Mouse (Mus musculus): ENCODE data around the gene Ccdc97.

The Ccdc97 gene

GRCm38 (mm10) chr7:25671686-25672085 is 47.2 kb downstream of the Ccdc97 start:
- in situ Hi-C loops (cut with MboI, MseI): no loop called here

- in situ Hi-C loops (cut with MboI, MseI): no loop called here
Observed at GRCm38 (mm10) chr7:25670096-25670495, 48.8 kb downstream of the Ccdc97 start.

- in situ Hi-C loops (cut with MboI, MseI): no loop called here
Observed at GRCm38 (mm10) chr7:25669631-25670030, 49.3 kb downstream of the Ccdc97 start.

- in situ Hi-C loops (cut with MboI, MseI): no loop called here
Observed at GRCm38 (mm10) chr7:25669158-25669557, 49.7 kb downstream of the Ccdc97 start.

GRCm38 (mm10) chr7:25666381-25666780 is 52.5 kb downstream of the Ccdc97 start:
- in situ Hi-C loops (cut with MboI, MseI): no loop called here

All from T-helper 1 cell (primary cell).